Mouse (Mus musculus): ENCODE measurements around the gene Bud13. TPM values are rescaled to one million over a fixed set of nuclear protein-coding genes. Genes with fewer than 3 reads are reported as not detected.

Gene Bud13
- polyA plus RNA-seq (2017; shearing (Covaris generic)), result 10 to 100 TPM; 21.1 to 39.4 TPM

DNA sequence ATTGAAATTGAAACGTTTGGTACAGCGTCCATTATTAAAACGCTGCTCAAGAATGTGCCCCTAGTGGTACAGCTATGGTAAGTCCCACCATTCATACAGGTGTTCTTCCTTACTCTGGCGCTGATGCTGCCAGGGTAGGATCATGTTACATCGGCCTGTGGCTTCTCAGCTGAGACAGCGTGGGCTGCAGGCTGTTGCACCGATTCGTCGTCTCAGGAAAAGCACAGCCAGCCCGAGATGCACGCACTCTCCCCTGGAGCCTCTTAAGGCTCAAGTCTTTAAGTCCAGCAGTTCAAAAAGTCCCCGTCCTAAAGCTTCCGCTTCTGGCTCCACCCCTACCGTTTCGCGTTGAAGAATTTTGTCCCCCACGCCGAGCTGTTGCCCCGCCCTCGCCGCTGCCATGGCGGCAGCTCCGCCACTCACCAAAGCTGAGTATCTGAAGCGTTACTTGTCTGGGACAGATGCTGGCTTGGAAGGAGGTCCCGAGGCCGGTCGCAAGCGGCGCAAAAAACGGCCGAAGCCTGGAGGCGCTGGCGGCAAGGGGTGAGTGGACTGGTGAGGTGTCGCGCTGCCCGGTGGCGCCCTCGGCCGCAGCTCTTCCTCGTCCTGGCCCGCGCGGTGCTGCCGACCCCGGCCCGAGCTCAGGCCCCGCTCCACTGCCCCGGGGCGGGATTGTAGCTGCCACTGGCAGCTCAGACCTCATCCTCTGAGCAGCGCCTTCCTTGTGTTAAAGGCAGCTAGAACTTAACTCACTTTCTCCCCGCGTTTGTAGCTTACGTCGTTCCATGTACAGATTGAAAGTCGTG, at the start of gene Bud13:
Gene Bud13, plus strand, starts transcription at position 378 of the 806 bp plus-strand sequence.

DNA sequence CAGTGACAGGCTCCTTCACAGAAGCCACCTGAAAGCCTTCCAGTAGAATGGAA, 47.4 kb upstream of the Bud13 start, which contains the start of gene Apoc3:
Gene Apoc3, minus strand, starts transcription at position 41 of the 53 bp plus-strand sequence.

DNA sequence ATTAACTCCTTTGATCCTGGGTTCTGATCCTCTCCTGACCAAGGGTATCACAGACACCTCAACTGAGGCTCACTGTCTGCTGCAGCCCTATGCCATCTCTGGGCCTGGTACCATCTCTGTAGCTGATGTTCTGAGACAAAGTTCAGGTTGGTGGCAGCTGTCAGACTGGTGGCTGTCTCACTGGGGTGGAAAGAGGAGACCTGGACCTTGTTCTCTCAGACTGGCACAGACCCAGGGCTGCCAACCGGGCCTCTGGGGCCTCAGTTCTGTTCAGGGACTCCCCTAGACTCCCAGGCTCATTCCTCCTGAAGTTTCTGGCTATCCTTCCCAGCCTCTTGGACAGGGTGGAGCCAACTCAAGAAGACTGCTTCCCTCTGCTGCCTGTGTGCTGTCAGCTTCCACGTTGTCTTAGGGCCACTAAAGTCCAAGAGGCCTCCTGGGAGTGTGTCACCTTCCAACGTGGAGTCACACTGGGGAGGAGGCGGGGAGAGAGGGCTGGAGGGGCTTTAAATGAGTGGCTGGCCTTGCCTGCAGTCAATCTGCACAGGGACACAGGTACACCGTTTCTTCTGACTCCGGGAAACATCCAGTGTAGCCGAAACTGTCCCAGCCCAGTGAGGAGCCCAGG, 42.2 kb upstream of the Bud13 start, which contains the start of gene Apoa4:
Gene Apoa4, plus strand, starts transcription at position 171 of the 628 bp plus-strand sequence.

DNA sequence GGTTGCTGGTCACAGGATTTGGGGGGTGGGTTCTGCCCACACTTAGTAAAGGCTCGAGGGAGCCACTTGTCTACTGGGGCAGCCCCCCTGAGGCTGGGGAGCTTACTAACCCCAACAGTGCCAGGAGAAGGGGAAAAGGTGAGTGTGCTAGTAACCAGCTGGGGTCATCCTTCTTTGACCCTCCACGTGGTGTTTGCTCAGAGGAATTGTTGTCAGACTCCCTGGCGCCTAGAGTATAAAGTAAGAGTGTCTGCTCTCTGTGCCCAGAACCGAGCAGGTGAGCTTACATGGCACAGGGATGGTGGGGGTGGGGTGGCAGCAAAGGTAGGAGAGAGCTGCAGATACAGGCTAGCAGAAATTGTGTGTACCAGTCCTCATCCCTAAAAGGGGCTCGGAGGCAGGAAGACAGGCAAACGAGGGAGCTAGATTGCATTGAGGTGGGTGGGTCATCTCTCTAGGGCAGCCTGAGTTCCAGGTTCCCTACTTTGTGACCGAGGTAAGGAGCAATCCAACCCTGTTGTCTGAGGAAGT, 14.4 kb upstream of the Bud13 start, which contains the start of gene Apoa5:
Gene Apoa5, plus strand, starts transcription at position 291 of the 531 bp plus-strand sequence.

DNA sequence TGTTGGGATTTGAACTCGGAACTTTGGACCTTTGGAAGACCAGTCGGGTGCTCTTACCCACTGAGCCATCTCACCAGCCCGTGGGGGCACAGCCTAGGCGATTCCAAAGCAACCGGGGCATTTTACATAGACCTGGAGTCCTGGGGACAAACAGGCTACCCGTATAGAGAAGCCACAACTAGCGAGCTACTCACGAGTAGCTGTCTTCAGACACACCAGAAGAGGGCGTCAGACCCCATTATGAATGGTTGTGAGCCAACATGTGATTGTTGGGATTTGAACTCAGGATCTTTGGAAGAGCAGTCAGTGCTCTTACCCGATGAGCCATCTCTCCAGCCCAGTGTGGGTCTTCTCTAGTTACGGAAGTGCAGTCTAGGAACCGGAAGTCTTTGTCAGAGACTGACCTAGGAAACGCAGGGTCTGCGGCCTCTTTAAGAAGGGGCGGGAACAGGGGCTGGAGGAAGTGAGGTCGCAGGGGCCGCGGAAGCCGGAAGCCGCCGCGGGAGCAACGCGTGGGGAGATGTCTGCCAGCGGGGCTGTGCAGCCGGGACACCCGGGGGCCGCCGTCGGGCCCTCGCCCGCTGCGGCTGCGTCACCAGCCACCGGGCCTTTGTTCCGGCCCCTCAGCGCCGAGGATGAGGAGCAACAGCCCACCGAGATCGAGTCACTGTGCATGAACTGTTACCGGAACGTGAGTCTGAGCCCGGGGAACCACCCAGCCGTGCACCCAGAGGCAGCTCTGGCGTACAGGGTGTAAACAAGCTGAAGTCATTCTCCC, 9.9 kb upstream of the Bud13 start, which contains the start of gene Zpr1:
Gene Zpr1, plus strand, starts transcription at position 388 of the 778 bp plus-strand sequence.

DNA sequence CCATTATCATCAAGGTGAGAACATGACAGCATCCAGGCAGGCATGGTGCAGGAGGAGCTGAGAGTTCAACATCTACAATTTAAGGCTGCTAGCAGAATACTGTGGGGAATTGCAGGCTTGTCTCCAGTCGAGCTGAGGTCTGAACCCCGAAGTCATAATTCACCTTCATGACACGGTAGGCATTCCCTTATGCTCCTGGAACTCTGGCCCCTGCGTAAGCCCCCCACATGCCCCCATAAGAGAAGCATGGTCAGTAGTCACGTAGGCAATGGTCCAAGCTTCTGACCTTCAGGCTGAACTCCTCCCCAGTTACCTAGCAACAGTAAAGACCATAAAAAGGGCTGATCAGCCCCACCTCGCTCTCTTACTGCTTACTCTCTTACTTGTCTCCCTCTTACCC, 37.1 kb downstream of the Bud13 start, which contains the start of gene 4931429L15Rik:
Gene 4931429L15Rik, minus strand, starts transcription at position 101 of the 400 bp plus-strand sequence.

Other genes starting within 250 kb of the Bud13 start
- gene Apoa1, start 54.4 kb upstream of the Bud13 start, polyA plus RNA-seq (2017; shearing (Covaris generic)), result 1 to 10 TPM in 1 of 2 experiments, not detected in 1; 1.5 TPM
- not detected for gene Apoc3, start 47.4 kb upstream of the Bud13 start, polyA plus RNA-seq (2017; shearing (Covaris generic))
- gene Apoa4, start 42.3 kb upstream of the Bud13 start, polyA plus RNA-seq (2017; shearing (Covaris generic)), result under 1 TPM in 1 of 2 experiments, not detected in 1; 0.13 TPM
- not detected for gene Apoa5, start 14.4 kb upstream of the Bud13 start, polyA plus RNA-seq (2017; shearing (Covaris generic))
- gene Zpr1, start 9.9 kb upstream of the Bud13 start, polyA plus RNA-seq (2017; shearing (Covaris generic)), result 100 to 1,000 TPM; 102 to 141 TPM
- not detected for gene 4931429L15Rik, start 37.0 kb downstream of the Bud13 start, polyA plus RNA-seq (2017; shearing (Covaris generic))